In the genomic region with DNA sequence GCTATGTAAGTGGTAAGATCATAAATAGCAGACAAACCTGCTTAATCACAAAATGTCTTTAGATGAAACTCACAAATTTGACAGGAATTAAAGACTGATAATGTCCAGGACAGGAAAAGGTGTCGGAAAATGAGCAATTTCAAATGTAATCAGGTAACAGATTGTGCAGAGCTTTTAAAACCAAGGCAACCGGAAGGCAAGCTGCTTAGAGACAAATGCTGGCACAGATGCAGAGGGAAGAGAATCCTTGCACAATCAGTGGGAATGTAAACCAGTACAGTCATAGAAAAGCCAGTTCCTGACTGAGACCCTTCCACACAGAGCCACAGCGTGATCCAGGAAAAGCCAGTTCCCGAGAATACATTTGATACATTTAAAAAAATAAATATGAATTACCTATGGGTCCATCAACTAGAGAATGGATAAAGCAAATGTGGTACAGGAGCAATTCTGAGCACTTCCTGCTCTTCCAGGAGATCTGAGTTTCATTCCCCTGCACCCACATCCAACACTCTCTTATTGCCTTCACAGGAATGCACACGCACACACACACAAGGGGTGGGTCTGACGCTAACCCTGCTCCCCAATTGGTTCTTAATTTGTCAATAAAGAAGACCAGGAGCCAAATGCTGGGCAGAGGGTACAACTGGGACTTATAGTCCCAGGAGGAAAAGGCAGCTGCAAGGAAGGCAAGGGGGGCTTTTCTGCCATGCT, we compare ENCODE assay signal across 10 mouse cellular contexts. TPM values are rescaled to one million over a fixed set of nuclear protein-coding genes. Genes with fewer than 3 reads are reported as not detected.
A peak's percentile ranks its signal among the peaks of the same experiment; 100 is the strongest.
DNase-seq lines count a peak whose midpoint lies in the region; ATAC-seq and TF ChIP-seq lines count a peak whose summit lies in the region.
"Had no signal": no experiment of that assay in that cellular context is flagged by ENCODE, and none has a peak within 500 bp of the region (broad histone marks: within the 10 kb centered on the region; RNA-seq: fewer than 3 reads in every experiment).

No protein-coding gene starts in this region.

- no peak for DNase-seq in kidney, postnatal 0 days (ENCODE audit: low spot score)
- DNase-seq in kidney, adult 2 months, result no peak
- DNase-seq in 3T3-L1 (ENCODE audit: low read depth, low spot score) (peak; percentile 20), adipocyte (ENCODE audit: low spot score) (peak; percentile 35)
- peak; percentile 45 for DNase-seq in layer of hippocampus, adult 11-12 months (ENCODE audit: low spot score)
- no peak for DNase-seq in thymus, postnatal 36 days
- DNase-seq in kidney, adult 18-20 months, result no peak
- no peak for DNase-seq in urinary bladder, adult 18-20 months (ENCODE audit: low spot score in 2 of 2)
- DNase-seq: thymus, adult 2 months had no signal

- no peak overlapping the region for H3K9ac ChIP-seq in kidney, postnatal 0 days (ENCODE audit: low read depth, low read length)
- H3K9ac ChIP-seq: hindbrain, embryonic 14.5 days had no signal

- no peaks in the 10 kb centered on the region for H3K27me3 ChIP-seq in kidney, postnatal 0 days (ENCODE audit: insufficient read depth, low read length)
- H3K27me3 ChIP-seq in kidney, adult 2 months (replicated peaks; ENCODE audit: control insufficient read depth, insufficient read depth, low read length), result no peaks in the 10 kb centered on the region

- TF ChIP-seq CTCF in kidney, postnatal 0 days (IDR thresholded peaks at IDR 0.05; ENCODE audit: low read depth), result no peak
- no peak for TF ChIP-seq CTCF in kidney, adult 2 months (conservative IDR thresholded peaks at IDR 0.05; ENCODE audit: insufficient read depth, insufficient read length, low read depth, low read length)

- H3K4me1 ChIP-seq in kidney, postnatal 0 days (replicated peaks; ENCODE audit: insufficient read depth, low read length), result no peaks in the 10 kb centered on the region
- H3K4me1 ChIP-seq in kidney, adult 2 months (ENCODE audit: control insufficient read depth, insufficient read depth, low read length), result 0 out of 2 replicates have a peak, but pooled peaks cover 8% of the 10 kb centered on the region

- no peaks in the 10 kb centered on the region for H3K36me3 ChIP-seq in kidney, postnatal 0 days (ENCODE audit: insufficient read depth, low read length)
- H3K36me3 ChIP-seq in kidney, adult 2 months (ENCODE audit: control insufficient read depth, insufficient read depth, low read length), result no peaks in the 10 kb centered on the region

- H3K4me2 ChIP-seq in kidney, postnatal 0 days (ENCODE audit: low read length), result no peak overlapping the region
- H3K4me2 ChIP-seq: hindbrain, embryonic 14.5 days had no signal

- TF ChIP-seq POLR2A in kidney, adult 2 months (IDR thresholded peaks at IDR 0.05; ENCODE audit: low read depth, low read length), result no peak

- H3K9me3 ChIP-seq in kidney, postnatal 0 days (replicated peaks; ENCODE audit: low read length), result no peaks in the 10 kb centered on the region

- WGBS in kidney, postnatal 0 days, result 55% methylated on average over 6 of the region's 6 CpGs
- 58% methylated on average over 6 of the region's 6 CpGs for WGBS in kidney, adult 2 months

- peak overlapping the region; percentile 19; the same call in 1 of the 2 replicates for H3K27ac ChIP-seq in kidney, postnatal 0 days
- H3K27ac ChIP-seq in kidney, adult 2 months (ENCODE audit: insufficient read depth, low read depth, low read length), result no peak overlapping the region
- H3K27ac ChIP-seq: hindbrain, embryonic 14.5 days had no signal

- no peak for ATAC-seq in kidney, postnatal 0 days (replicated peaks; ENCODE audit: low FRiP score, low read depth)

- no peak overlapping the region for H3K4me3 ChIP-seq in kidney, postnatal 0 days (replicated peaks; ENCODE audit: low read depth, low read length)
- H3K4me3 ChIP-seq in kidney, adult 2 months (ENCODE audit: insufficient read depth, low read depth, low read length), result no peak overlapping the region

RNA-seq across cellular contexts. Expression of a gene that starts 26.4 kb away (rescaled TPM):
- polyA plus RNA-seq in kidney, postnatal 0 days (2015; fragmentation: Nextera tagmentation; extraction: Ambion mirVana), result 35.3 and 37.8 TPM in 2 replicates
- 10.5 and 11.0 TPM in 2 replicates for polyA plus RNA-seq in kidney, adult 2 months (2012; rRNA removed)

RNA-seq across cellular contexts. Expression of a gene that starts 33.7 kb away (rescaled TPM):
- polyA plus RNA-seq in kidney, postnatal 0 days (2015; fragmentation: Nextera tagmentation; extraction: Ambion mirVana), result 66.3 and 67.9 TPM in 2 replicates
- polyA plus RNA-seq in kidney, adult 2 months (2012; rRNA removed), result 39.2 and 41.2 TPM in 2 replicates

Comparison
In these comparisons a context has a peak if more than half of its experiments do, and no peak if none do; other contexts are left out.
1. DNase-seq: peak in 3T3-L1 (single experiment), adipocyte (single experiment) and layer of hippocampus, adult 11-12 months (single experiment); none in kidney, postnatal 0 days (single experiment), kidney, adult 2 months (single experiment), thymus, postnatal 36 days (0 of 2), kidney, adult 18-20 months (single experiment) and urinary bladder, adult 18-20 months (0 of 2).